26 mouse cellular contexts compared by ENCODE assay signal in genomic region chr11:77128562-77128961, GRCm38 (mm10).
"Had no signal": no experiment of that assay in that cellular context is flagged by ENCODE, and none has a peak within 500 bp of the region (broad histone marks: within the 10 kb centered on the region; RNA-seq: fewer than 3 reads in every experiment).

No protein-coding gene starts in this region.

- H3K4me1 ChIP-seq: embryonic facial prominence, embryonic 10.5 days; embryonic facial prominence, embryonic 12.5 days; embryonic facial prominence, embryonic 13.5 days; embryonic facial prominence, embryonic 15.5 days; forebrain, embryonic 10.5 days; forebrain, embryonic 12.5 days; forebrain, embryonic 13.5 days; forebrain, embryonic 15.5 days had no signal

- H3K27ac ChIP-seq: embryonic facial prominence, embryonic 10.5 days; embryonic facial prominence, embryonic 12.5 days; embryonic facial prominence, embryonic 13.5 days; embryonic facial prominence, embryonic 15.5 days; forebrain, embryonic 10.5 days; forebrain, embryonic 12.5 days; forebrain, embryonic 13.5 days; forebrain, embryonic 15.5 days; gastrocnemius, adult 2 months; heart, adult 2 months had no signal

- H3K9ac ChIP-seq: embryonic facial prominence, embryonic 12.5 days; embryonic facial prominence, embryonic 13.5 days; embryonic facial prominence, embryonic 15.5 days; forebrain, embryonic 12.5 days; forebrain, embryonic 13.5 days; forebrain, embryonic 15.5 days; forebrain, postnatal 0 days had no signal

- DNase-seq: cerebellum, adult 9-10 months; cerebellum, adult 9-11 months; cerebellum, postnatal 10 days; cerebellum, postnatal 14 days; cerebellum, postnatal 25 days; cerebellum, postnatal 36 days; embryo, embryonic 11 days; forebrain, postnatal 0 days; gastrocnemius, adult 2 months; gastrocnemius, postnatal 10 days; gastrocnemius, postnatal 14 days; gastrocnemius, postnatal 25 days; gastrocnemius, postnatal 36 days; heart, adult 18-20 months; heart, adult 2 months had no signal

- H3K36me3 ChIP-seq: embryonic facial prominence, embryonic 10.5 days; embryonic facial prominence, embryonic 12.5 days; embryonic facial prominence, embryonic 13.5 days; embryonic facial prominence, embryonic 15.5 days; forebrain, embryonic 10.5 days; forebrain, embryonic 12.5 days; forebrain, embryonic 15.5 days had no signal

- H3K4me2 ChIP-seq: embryonic facial prominence, embryonic 12.5 days; embryonic facial prominence, embryonic 13.5 days; embryonic facial prominence, embryonic 15.5 days; forebrain, embryonic 12.5 days; forebrain, embryonic 13.5 days; forebrain, embryonic 15.5 days had no signal

- H3K27me3 ChIP-seq: embryonic facial prominence, embryonic 12.5 days; embryonic facial prominence, embryonic 13.5 days; embryonic facial prominence, embryonic 15.5 days; forebrain, embryonic 12.5 days; forebrain, embryonic 13.5 days; forebrain, embryonic 15.5 days had no signal

- H3K4me3 ChIP-seq: embryonic facial prominence, embryonic 10.5 days; embryonic facial prominence, embryonic 12.5 days; embryonic facial prominence, embryonic 13.5 days; embryonic facial prominence, embryonic 15.5 days; erythroblast, embryonic 14.5 days; forebrain, embryonic 10.5 days; forebrain, embryonic 12.5 days; forebrain, embryonic 13.5 days; forebrain, embryonic 15.5 days; gastrocnemius, adult 2 months; heart, adult 2 months had no signal

- ATAC-seq: forebrain, embryonic 13.5 days; forebrain, embryonic 14.5 days; forebrain, embryonic 15.5 days; forebrain, embryonic 16.5 days; forebrain, postnatal 0 days had no signal

- H3K9me3 ChIP-seq: embryonic facial prominence, embryonic 10.5 days; embryonic facial prominence, embryonic 12.5 days; embryonic facial prominence, embryonic 13.5 days; embryonic facial prominence, embryonic 15.5 days; forebrain, embryonic 10.5 days; forebrain, embryonic 12.5 days; forebrain, embryonic 13.5 days; forebrain, embryonic 15.5 days had no signal
